Mouse (Mus musculus) kidney, adult 2 months (tissue): Measurements from ENCODE around the gene Pld2. TPM values are rescaled to one million over a fixed set of nuclear protein-coding genes. Genes with fewer than 3 reads are reported as not detected.

Experiments used
- DNase-seq: peaks from one replicate; pipeline ENCODE4 v3.0.0; 2021
- H3K27ac ChIP-seq: fragments of 200-500 bp; 2 replicates; pipeline ENCODE4 v1.5.1; 2012; ENCODE audit warnings: low read depth, low read length, control low read depth, inconsistent platforms; ENCODE audit not compliant: insufficient read depth
- H3K27me3 ChIP-seq: fragments of 200-500 bp; replicated peaks from 2 replicates; pipeline ENCODE4 v1.6.1; 2012; ENCODE audit warnings: mild to moderate bottlenecking, moderate library complexity, low read length, inconsistent platforms; ENCODE audit not compliant: control insufficient read depth, insufficient read depth
- H3K36me3 ChIP-seq: fragments of 200-500 bp; 2 replicates; pipeline ENCODE4 v1.6.1; 2012; ENCODE audit warnings: mild to moderate bottlenecking, moderate library complexity, low read length, inconsistent platforms; ENCODE audit not compliant: control insufficient read depth, insufficient read depth
- H3K4me1 ChIP-seq: fragments of 200-500 bp; 2 replicates; pipeline ENCODE4 v1.6.1; 2011; ENCODE audit warnings: low read length; ENCODE audit not compliant: control insufficient read depth, insufficient read depth
- H3K4me3 ChIP-seq: fragments of 200-500 bp; 2 replicates; pipeline ENCODE4 v1.5.1; 2011; ENCODE audit warnings: mild to moderate bottlenecking, low read depth, low read length, control low read depth; ENCODE audit not compliant: insufficient read depth
- CTCF ChIP-seq: fragments of 200-500 bp; conservative IDR thresholded peaks from 2 replicates; pipeline ENCODE4 v1.5.1; 2011; ENCODE audit warnings: low read depth, mild to moderate bottlenecking, control low read depth, low read length, moderate library complexity, mixed read lengths; ENCODE audit not compliant: insufficient read depth, insufficient read length
- POLR2A ChIP-seq: fragments of 200-500 bp; IDR thresholded peaks from one replicate; pipeline ENCODE4 v1.6.1; 2011; ENCODE audit warnings: low read depth, low read length, control low read depth
- WGBS: fragments of 180-500 bp; shearing (Covaris S2); methylation state at CpG from one replicate; pipeline ENCODE4 v1.1.7; 2018; 5-methylcytosine and 5-hydroxymethylcytosine counted together
- polyA plus RNA-seq: library from polyadenylated mRNA; depleted of rRNA; stranded (reverse); fragments of >200 nt; gene quantifications from 2 replicates; pipeline ENCODE4 v1.2.3, GENCODE M21; 2012; rRNA removed

The Pld2 gene
- polyA plus RNA-seq, 1 experiment, result 16.6 TPM

DNA sequence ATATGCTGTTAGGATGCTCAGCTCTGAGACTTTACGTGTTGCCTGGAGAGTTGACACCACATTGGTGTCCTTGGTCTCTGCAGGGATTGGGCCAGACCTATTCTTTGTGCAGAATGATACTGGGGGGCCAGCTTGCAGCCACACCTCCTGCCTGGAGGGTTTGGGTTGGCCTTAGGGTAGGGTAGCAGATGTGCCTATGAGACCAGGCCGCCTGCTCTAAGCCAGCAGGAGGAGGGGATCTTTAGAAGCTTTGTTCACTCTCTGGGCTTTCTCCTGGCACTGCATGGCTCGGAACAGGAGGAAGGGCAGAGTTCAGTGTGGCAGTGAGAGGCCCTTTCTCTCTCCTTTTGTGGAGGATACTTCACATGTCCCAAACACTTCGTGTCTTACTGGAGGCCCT is 56.2 kb downstream of the Pld2 start:
- TF ChIP-seq POLR2A (no peak), CTCF (no peak)
- H3K27me3 ChIP-seq, result no peaks in the 10 kb centered on the region
- no peak overlapping the region for H3K4me3 ChIP-seq
- DNase-seq, result peak; percentile 38
- peak overlapping the region; percentile 28 for H3K27ac ChIP-seq
- 43% methylated on average over 4 of the region's 4 CpGs for WGBS
- no peaks in the 10 kb centered on the region for H3K36me3 ChIP-seq
- H3K4me1 ChIP-seq, result peaks cover 39% of the 10 kb centered on the region

DNA sequence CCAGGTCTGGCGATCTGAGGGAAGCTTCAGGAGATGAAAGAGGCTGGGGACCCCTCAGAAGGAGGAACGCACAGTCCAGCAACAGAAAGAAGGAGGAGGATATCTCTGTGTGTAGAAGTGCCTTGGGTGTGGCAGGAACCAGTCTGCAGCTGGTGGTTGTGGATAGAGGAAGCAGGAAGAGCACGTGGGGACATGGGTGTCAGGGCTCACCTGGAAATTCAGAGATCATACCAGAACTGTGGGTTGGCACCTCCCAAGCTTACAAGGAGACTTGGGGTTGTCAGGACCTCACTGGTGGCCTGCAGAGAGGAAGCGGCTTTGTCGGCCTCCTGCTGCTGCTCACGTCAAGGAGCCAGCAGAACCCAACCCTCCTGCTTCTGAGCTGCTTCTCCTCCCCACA is 57.4 kb downstream of the Pld2 start:
- no peak for DNase-seq
- no peaks in the 10 kb centered on the region for H3K36me3 ChIP-seq
- no peak overlapping the region for H3K4me3 ChIP-seq
- TF ChIP-seq CTCF, result no peak
- TF ChIP-seq POLR2A, result no peak
- H3K27ac ChIP-seq, result no peak overlapping the region
- H3K4me1 ChIP-seq, result peaks cover 31% of the 10 kb centered on the region
- H3K27me3 ChIP-seq, result no peaks in the 10 kb centered on the region
- 83% methylated on average over 6 of the region's 6 CpGs for WGBS

DNA sequence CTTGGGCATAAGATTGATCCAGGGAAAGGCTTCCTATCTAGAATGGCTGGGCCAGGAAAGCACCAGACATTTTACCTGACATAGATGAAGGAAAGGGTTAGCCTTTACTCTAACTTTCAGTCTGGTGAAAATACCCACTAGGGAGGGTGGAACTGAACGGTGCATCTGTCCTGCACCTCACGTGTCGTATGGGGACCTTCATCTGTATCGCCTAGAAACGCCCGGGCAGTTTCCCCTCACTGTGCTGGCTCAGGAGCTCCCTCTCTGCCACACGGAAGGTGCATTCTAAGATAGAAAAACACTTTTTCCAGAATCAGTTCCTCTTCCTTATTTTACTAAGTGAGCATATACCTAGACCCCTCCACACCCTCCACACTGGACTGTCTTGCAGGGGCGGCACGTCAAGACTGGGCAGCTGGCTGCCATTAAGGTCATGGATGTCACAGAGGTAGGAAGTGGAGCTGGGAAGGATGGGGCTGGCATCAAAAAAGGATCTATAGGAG is 58.6 kb downstream of the Pld2 start:
- TF ChIP-seq CTCF (no peak), POLR2A (no peak)
- Histone ChIP-seq H3K4me1 (peaks cover 27% of the 10 kb centered on the region), H3K27me3 (no peaks in the 10 kb centered on the region), H3K27ac (no peak overlapping the region), H3K36me3 (no peaks in the 10 kb centered on the region), H3K4me3 (no peak overlapping the region)
- WGBS, result 79% methylated on average over 9 of the region's 9 CpGs
- no peak for DNase-seq

DNA sequence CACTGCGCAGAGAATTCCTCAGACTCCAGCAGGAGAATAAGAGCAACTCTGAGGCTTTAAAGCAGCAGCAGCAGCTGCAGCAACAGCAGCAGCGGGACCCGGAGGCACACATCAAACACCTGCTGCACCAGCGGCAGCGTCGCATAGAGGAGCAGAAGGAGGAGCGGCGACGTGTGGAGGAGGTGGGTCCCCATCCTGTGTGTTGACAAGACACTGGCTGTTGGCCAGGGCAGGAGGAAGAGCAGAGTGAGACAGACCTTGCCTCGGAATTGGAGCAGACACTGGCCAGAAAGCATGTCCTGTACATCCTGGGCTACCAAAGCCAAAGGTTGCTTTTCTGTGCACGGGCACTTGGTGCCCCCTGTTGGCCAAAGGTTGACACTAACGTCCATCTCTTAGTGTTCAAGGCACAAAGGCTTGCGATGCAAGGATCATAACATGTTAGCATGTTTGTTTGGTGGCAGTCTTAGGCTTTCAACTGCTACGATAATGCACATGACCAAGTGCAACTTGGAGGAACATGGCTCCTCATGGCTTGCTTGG is 65.2 kb downstream of the Pld2 start:
- TF ChIP-seq POLR2A (no peak), CTCF (peak; percentile 97)
- Histone ChIP-seq H3K4me1 (no peaks in the 10 kb centered on the region), H3K36me3 (no peaks in the 10 kb centered on the region; the same call in none of the 2 replicates), H3K27me3 (no peaks in the 10 kb centered on the region), H3K27ac (no peak overlapping the region), H3K4me3 (no peak overlapping the region)
- peak; percentile 88 for DNase-seq
- 53% methylated on average over 14 of the region's 14 CpGs for WGBS

DNA sequence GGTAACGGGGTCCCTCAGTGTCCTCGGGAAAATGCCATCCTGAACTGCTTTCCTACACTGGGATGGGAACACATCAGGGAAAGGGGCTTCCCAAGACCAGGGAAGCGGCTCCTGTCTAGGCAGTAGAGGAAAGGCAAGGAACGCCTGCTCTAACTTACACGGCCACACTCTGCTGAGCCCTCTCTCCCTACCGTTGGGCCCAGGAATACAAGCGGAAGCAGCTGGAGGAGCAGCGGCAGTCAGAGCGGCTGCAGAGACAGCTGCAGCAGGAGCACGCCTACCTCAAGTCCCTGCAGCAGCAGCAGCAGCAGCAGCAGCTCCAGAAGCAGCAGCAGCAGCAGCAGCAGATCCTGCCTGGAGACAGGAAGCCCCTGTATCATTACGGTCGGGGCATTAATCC is 66.9 kb downstream of the Pld2 start:
- WGBS, result 80% methylated on average over 12 of the region's 12 CpGs
- no peak overlapping the region for H3K4me3 ChIP-seq
- TF ChIP-seq POLR2A (no peak), CTCF (no peak)
- no peaks in the 10 kb centered on the region; the same call in none of the 2 replicates for H3K36me3 ChIP-seq
- no peak for DNase-seq
- no peak overlapping the region for H3K27ac ChIP-seq
- no peaks in the 10 kb centered on the region for H3K4me1 ChIP-seq
- H3K27me3 ChIP-seq, result no peaks in the 10 kb centered on the region

DNA sequence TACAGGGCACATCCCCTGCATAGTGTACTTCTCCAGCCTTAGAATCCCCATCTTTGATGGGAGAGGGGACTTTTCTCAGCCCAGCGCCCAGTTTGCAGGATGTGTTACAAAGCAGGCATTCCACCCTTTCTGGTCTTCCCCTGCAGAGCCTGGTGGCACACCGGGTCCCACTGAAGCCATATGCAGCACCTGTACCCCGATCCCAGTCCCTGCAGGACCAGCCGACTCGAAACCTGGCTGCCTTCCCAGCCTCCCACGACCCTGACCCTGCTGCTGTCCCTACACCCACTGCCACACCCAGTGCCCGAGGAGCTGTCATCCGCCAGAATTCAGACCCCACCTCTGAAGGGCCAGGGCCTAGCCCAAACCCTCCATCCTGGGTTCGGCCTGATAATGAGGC is 67.7 kb downstream of the Pld2 start:
- Histone ChIP-seq H3K27me3 (no peaks in the 10 kb centered on the region), H3K4me3 (no peak overlapping the region), H3K36me3 (no peaks in the 10 kb centered on the region; the same call in none of the 2 replicates), H3K27ac (no peak overlapping the region), H3K4me1 (no peaks in the 10 kb centered on the region)
- 82% methylated on average over 9 of the region's 9 CpGs for WGBS
- no peak for DNase-seq
- TF ChIP-seq POLR2A (no peak), CTCF (no peak)

Other genes starting within 250 kb of the Pld2 start
- gene Alox12e, start 217.4 kb upstream of the Pld2 start, polyA plus RNA-seq, result 0.07 TPM in 1 of 2 replicates, not detected in the other
- gene Alox15, start 188.0 kb upstream of the Pld2 start, polyA plus RNA-seq, result 0.16 and 0.72 TPM in 2 replicates
- 12.4 and 12.9 TPM in 2 replicates for gene Pelp1, start 130.0 kb upstream of the Pld2 start, polyA plus RNA-seq
- gene Arrb2, start 107.4 kb upstream of the Pld2 start, polyA plus RNA-seq, result 30.2 and 33.7 TPM in 2 replicates
- gene Med11, start 88.1 kb upstream of the Pld2 start, polyA plus RNA-seq, result 27.0 and 27.9 TPM in 2 replicates
- gene Zmynd15, start 80.6 kb upstream of the Pld2 start, polyA plus RNA-seq, result 11.6 and 12.4 TPM in 2 replicates
- 99.3 and 103 TPM in 2 replicates for gene Cxcl16, start 80.1 kb upstream of the Pld2 start, polyA plus RNA-seq
- 0.31 TPM in 1 of 2 replicates, not detected in the other for gene Tm4sf5, start 34.8 kb upstream of the Pld2 start, polyA plus RNA-seq
- gene Vmo1, start 25.4 kb upstream of the Pld2 start, polyA plus RNA-seq, result 0.15 TPM in 1 of 2 replicates, not detected in the other
- 2.8 and 3.3 TPM in 2 replicates for gene Gltpd2, start 20.9 kb upstream of the Pld2 start, polyA plus RNA-seq
- 335 and 398 TPM in 2 replicates for gene Psmb6, start 14.7 kb upstream of the Pld2 start, polyA plus RNA-seq
- not detected in 2 replicates for gene Gm40193, start 7.1 kb upstream of the Pld2 start, polyA plus RNA-seq
- 73.1 and 91.8 TPM in 2 replicates for gene Mink1, start 22.8 kb downstream of the Pld2 start, polyA plus RNA-seq
- gene 4930544D05Rik, start 75.8 kb downstream of the Pld2 start, polyA plus RNA-seq, result 0.29 TPM in 1 of 2 replicates, not detected in the other
- gene Chrne, start 79.2 kb downstream of the Pld2 start, polyA plus RNA-seq, result 0.86 and 1.0 TPM in 2 replicates
- gene Gp1ba, start 99.1 kb downstream of the Pld2 start, polyA plus RNA-seq, result 0.03 TPM in 1 of 2 replicates, not detected in the other
- gene Rnf167, start 107.2 kb downstream of the Pld2 start, polyA plus RNA-seq, result 118 and 123 TPM in 2 replicates
- gene Slc25a11, start 107.4 kb downstream of the Pld2 start, polyA plus RNA-seq, result 281 and 284 TPM in 2 replicates
- gene Pfn1, start 114.6 kb downstream of the Pld2 start, polyA plus RNA-seq, result 686 and 750 TPM in 2 replicates
- gene Eno3, start 117.1 kb downstream of the Pld2 start, polyA plus RNA-seq, result 9.2 and 30.9 TPM in 2 replicates
- gene Spag7, start 129.4 kb downstream of the Pld2 start, polyA plus RNA-seq, result 44.6 and 59.8 TPM in 2 replicates
- gene Camta2, start 148.0 kb downstream of the Pld2 start, polyA plus RNA-seq, result 23.6 and 28.7 TPM in 2 replicates
- gene Inca1, start 160.1 kb downstream of the Pld2 start, polyA plus RNA-seq, result 5.3 and 5.4 TPM in 2 replicates
- 91.0 and 94.9 TPM in 2 replicates for gene Kif1c, start 160.5 kb downstream of the Pld2 start, polyA plus RNA-seq
- 1.7 and 2.4 TPM in 2 replicates for gene Zfp3, start 224.1 kb downstream of the Pld2 start, polyA plus RNA-seq